Mouse (Mus musculus) megakaryocyte progenitor cell, adult 5-6 weeks (primary cell): ENCODE results near the gene Gpatch2. TPM values are rescaled to one million over a fixed set of nuclear protein-coding genes. Genes with fewer than 3 reads are reported as not detected.

Experiments used
- ATAC-seq: replicated peaks from 2 replicates; pipeline ENCODE4 v1.8.0; 2016; ENCODE audit warnings: mild to moderate bottlenecking, moderate TSS enrichment, inconsistent platforms; ENCODE audit not compliant: poor library complexity
- total RNA-seq, 2 experiments: library from RNA; stranded (forward) in 1 of 2; stranded (reverse) in 1 of 2; fragments of 157-497, 149-512 nt in 1 of 2; fragments of 200-1000 nt in 1 of 2; gene quantifications; 2 replicates each; pipeline versions ENCODE4 v1.2.3 to v1.2.4; 2015 to 2017

Gene Gpatch2
- total RNA-seq, 2 experiments from 2014 or later = 9.7 to 21.5 TPM

GRCm38 (mm10) chr1:187299236-187299635, 83.9 kb downstream of the Gpatch2 start:
- ATAC-seq = no peak

DNA sequence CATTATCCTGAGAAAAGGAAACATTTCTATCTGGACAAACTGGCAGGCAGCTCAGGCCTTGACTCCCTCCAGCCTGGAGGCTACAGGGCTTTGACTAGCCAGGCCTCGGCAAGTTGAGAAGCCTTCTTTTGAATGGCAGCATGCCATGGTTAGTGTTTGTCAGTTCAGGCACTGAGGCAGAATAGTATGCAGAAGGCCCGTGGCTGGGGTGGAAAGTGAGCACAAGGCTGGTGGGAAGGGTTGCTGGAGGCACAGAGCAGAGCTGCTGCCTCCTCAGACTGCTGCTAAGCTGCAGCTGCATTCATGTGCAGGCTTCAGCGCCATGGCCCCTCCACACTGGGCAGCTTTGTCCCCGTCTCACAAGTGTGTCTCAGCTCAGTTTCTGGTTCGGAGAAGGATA, 85.3 kb downstream of the Gpatch2 start:
- no peak for ATAC-seq

- ATAC-seq = no peak
These were observed 87.9 kb downstream of the Gpatch2 start for GRCm38 (mm10) chr1:187303221-187303620.

DNA sequence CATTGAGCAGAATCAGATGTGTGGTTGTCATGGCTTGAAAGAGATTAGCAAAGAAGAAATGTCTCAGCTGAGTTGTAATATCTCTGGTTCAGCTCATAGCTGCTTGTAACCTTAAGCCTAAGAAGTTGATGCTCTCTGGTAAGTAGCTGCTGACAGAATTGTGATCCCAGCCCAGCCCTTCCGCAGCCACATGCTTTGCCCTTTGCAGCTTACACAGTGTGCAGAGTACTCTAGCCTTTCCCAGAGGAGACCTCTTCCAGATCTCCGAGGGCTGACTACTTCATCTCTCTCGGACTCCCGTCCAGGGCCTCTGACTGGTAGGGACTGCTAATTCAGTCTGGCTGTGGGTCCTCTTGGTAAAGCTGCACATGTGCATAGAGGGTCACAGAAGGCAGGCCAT, 92.0 kb downstream of the Gpatch2 start:
- no peak for ATAC-seq

GRCm38 (mm10) chr1:187308523-187308922, 93.2 kb downstream of the Gpatch2 start:
- ATAC-seq = no peak

GRCm38 (mm10) chr1:187311122-187311521, 95.8 kb downstream of the Gpatch2 start:
- no peak for ATAC-seq

- peak; percentile 57; the same call in 1 of the 2 replicates for ATAC-seq
These were observed 98.0 kb downstream of the Gpatch2 start for GRCm38 (mm10) chr1:187313323-187313722.

- no peak for ATAC-seq
These were observed 98.5 kb downstream of the Gpatch2 start for GRCm38 (mm10) chr1:187313763-187314162.

DNA sequence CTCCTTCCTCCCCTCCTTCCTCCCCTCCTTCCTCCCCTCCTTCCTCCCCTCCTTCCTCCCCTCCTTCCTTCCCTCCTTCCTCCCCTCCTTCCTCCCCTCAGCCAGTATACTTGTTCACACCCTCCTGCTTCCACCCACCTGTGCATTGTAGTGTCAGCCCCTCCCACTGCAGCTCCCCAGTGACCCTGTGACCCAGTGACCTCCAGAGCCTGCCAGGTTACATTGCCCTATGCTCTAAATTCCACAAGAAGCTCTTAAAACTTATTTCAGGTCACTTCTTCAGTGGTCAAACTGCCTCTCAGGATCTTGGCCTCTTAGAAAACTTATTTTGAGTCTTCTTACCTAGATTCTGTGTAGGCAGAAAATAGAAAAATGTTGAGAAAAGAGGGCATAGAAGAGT, 99.2 kb downstream of the Gpatch2 start:
- ATAC-seq = no peak

GRCm38 (mm10) chr1:187315821-187316220, 100.5 kb downstream of the Gpatch2 start:
- ATAC-seq = no peak

DNA sequence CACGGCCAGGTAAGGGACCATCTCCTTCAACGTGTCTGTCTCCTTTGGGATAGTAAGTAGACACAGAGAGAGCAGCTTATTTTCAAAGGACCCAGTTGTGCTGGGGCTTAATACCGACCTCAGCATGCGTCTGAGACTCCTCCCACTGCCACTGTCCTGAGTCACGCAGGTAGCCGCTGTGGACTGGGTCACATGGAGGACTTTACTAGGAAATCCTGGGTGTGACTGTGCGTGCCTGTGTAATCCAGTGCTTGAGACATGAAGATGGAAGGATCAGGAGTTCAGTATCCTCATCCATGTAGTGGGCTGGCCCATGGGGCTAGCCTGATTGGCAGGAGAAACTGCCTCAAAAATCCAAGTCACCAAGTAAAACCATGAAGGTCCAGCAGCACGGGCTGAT, 101.2 kb downstream of the Gpatch2 start:
- ATAC-seq = no peak

GRCm38 (mm10) chr1:187321814-187322213, 106.5 kb downstream of the Gpatch2 start:
- peak; percentile 66 for ATAC-seq

DNA sequence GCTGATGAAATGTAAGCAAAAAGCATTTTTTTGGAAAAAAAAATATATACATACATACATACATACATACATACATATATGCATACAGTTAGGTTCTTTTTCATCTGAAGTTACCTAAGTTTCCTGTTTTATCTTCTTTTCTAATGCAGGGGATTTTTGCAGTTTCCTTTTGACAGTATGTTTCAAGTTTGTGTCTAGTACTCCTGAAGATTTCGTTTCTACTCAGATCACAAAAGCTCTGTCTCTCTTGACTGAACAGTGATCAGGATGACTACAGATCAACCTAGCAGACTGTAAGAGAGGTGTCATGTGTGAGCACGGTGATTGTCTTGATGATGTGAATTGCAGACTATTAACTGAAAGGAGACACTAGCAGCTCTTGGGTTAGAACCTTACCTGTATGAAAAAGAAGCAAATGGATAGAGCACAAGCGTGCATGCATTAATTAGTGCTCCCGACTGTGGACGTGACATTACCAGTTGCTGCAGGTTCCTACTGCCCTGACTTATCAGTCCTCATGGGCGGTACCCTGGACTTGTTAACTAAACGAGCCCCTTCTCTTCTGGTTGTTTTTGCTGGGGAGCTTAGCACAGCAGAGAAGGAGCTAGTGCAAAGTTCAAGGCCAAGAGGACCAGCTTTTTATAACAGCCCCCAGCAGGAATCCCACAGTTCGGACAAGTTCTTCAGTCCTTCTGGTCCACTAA, 107.3 kb downstream of the Gpatch2 start:
- ATAC-seq = no peak

- no peak for ATAC-seq
These were observed 107.9 kb downstream of the Gpatch2 start for GRCm38 (mm10) chr1:187323209-187323589.

DNA sequence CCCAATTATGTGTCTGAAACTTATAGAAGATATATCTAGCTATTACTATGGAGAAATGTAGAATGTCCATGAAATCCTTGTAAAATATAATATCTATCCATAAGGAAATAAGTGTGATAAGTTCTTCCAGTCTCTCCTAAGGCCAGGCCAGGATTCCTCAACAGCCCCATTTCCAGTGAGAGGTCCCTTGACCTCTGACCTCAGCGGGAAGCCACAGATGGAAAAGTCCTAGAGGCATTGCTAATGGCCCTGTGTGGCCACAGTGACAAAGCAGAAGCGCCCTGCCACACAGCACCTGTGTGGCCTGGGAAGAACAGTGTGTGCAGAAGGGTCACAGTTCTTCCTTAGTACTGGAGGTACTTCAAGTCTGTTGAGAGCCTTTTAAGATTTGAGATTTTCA, 127.2 kb downstream of the Gpatch2 start:
- ATAC-seq = no peak

GRCm38 (mm10) chr1:187345156-187345555, 129.8 kb downstream of the Gpatch2 start:
- ATAC-seq = no peak

DNA sequence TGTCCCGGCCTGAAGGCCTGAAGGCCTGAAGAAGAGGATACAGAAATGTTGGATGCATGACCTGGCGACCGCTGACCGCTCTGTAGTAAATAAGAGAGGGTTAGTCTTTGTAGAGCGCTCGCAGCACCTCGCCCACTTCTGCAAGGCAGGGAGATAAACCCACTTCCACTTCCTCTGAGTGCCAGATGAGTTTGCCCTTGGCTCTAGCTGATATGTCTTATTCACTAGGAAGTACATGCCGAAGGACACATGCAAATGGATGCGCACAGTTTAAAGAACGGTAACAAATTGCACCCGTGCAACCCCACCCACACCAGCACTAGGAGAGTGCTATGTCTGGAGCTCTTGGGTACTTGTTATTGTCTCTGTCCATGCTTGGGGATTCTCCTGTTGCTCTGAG, 131.6 kb downstream of the Gpatch2 start:
- ATAC-seq = peak; percentile 43

GRCm38 (mm10) chr1:187347606-187348005, 132.3 kb downstream of the Gpatch2 start:
- no peak; the same call in 1 of the 2 replicates for ATAC-seq

GRCm38 (mm10) chr1:187348053-187348820, 132.9 kb downstream of the Gpatch2 start:
- ATAC-seq = peak; percentile 67

GRCm38 (mm10) chr1:187348859-187349258, 133.6 kb downstream of the Gpatch2 start:
- peak; percentile 59 for ATAC-seq

DNA sequence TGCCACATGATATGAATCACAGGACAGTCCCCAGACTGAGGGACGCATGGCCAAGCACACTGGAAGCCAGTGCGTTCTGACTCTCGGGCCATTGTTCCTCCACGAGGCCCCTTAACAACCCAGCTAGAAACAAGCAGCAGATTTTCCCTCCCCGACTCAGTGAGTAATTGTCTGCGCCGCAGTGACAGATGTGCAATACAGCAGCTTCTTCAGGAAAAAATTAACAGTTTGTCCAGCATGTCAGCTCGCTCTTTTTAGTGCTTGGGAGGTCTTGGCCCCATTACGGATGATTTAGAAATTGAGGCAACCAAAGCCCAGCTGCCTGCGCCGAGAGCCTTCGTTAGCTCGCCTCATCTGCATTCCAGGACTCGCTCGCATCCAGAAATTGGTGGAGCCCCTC, 140.9 kb downstream of the Gpatch2 start:
- ATAC-seq = no peak

DNA sequence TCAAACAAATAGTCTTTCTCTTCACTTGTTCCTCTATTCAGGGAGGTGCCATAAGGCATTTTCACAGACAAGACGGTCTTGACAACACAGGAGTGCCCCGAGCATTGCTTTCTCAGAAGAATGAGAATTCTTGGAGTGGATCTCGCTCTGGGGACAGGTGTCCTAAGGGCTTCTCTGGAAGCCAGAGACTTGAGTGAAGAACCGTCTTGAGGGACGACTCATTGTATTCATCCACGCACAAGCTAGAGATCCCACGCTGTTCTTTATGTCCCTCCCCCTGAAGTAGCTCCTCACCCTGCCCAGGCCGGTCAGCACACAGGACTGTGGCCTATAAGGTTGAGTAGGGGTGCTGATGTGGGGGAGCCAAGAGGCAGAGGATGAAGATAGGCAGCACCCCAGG, 141.6 kb downstream of the Gpatch2 start:
- ATAC-seq = no peak
